Mouse (Mus musculus) forebrain, embryonic 12.5 days (tissue): ENCODE results near the gene Rhbdf1. TPM values are rescaled to one million over a fixed set of nuclear protein-coding genes. Genes with fewer than 3 reads are reported as not detected.

ENCODE experiments used
- ATAC-seq: fragments of 200-750 bp; cut with Nextera tagmentation; 2 replicates; pipeline ENCODE4 v1.8.0; 2017; ENCODE audit warnings: moderate TSS enrichment; ENCODE audit not compliant: low FRiP score
- H3K27ac ChIP-seq: fragments of 300-500 bp; sonication (generic); 2 replicates; pipeline ENCODE4 v1.5.1; 2016; ENCODE audit warnings: mild to moderate bottlenecking
- H3K27me3 ChIP-seq: fragments of 300-500 bp; sonication (generic); 2 replicates; pipeline ENCODE4 v1.6.1; 2016; ENCODE audit warnings: mild to moderate bottlenecking
- H3K36me3 ChIP-seq: fragments of 300-500 bp; sonication (generic); replicated peaks from 2 replicates; pipeline ENCODE4 v1.6.1; 2016; ENCODE audit warnings: mild to moderate bottlenecking
- H3K4me1 ChIP-seq: fragments of 300-500 bp; sonication (generic); 2 replicates; pipeline ENCODE4 v1.6.1; 2016
- H3K4me2 ChIP-seq: fragments of 300-500 bp; sonication (generic); 2 replicates; pipeline ENCODE4 v1.6.1; 2016; ENCODE audit warnings: mild to moderate bottlenecking, moderate library complexity
- H3K4me3 ChIP-seq: fragments of 300-500 bp; sonication (generic); replicated peaks from 2 replicates; pipeline ENCODE4 v1.5.1; 2016; ENCODE audit warnings: mild to moderate bottlenecking
- H3K9ac ChIP-seq: fragments of 300-500 bp; sonication (generic); 2 replicates; pipeline ENCODE4 v1.6.1; 2016; ENCODE audit warnings: mild to moderate bottlenecking
- H3K9me3 ChIP-seq: fragments of 300-500 bp; sonication (generic); 2 replicates; pipeline ENCODE4 v1.6.1; 2016
- WGBS: fragments of 180-500 bp; shearing (Covaris S2); methylation state at CpG from one replicate; pipeline ENCODE4 v1.1.7; 2016; 5-methylcytosine and 5-hydroxymethylcytosine counted together
- polyA plus RNA-seq: library from polyadenylated mRNA; unstranded; fragments of >200 nt; fragmentation: Nextera tagmentation; extraction: Ambion mirVana; gene quantifications from 2 replicates; pipeline ENCODE4 v1.2.1, GENCODE M21; 2016

The Rhbdf1 gene
- polyA plus RNA-seq, 1 experiment from 2014 or later = 18.3 TPM

DNA sequence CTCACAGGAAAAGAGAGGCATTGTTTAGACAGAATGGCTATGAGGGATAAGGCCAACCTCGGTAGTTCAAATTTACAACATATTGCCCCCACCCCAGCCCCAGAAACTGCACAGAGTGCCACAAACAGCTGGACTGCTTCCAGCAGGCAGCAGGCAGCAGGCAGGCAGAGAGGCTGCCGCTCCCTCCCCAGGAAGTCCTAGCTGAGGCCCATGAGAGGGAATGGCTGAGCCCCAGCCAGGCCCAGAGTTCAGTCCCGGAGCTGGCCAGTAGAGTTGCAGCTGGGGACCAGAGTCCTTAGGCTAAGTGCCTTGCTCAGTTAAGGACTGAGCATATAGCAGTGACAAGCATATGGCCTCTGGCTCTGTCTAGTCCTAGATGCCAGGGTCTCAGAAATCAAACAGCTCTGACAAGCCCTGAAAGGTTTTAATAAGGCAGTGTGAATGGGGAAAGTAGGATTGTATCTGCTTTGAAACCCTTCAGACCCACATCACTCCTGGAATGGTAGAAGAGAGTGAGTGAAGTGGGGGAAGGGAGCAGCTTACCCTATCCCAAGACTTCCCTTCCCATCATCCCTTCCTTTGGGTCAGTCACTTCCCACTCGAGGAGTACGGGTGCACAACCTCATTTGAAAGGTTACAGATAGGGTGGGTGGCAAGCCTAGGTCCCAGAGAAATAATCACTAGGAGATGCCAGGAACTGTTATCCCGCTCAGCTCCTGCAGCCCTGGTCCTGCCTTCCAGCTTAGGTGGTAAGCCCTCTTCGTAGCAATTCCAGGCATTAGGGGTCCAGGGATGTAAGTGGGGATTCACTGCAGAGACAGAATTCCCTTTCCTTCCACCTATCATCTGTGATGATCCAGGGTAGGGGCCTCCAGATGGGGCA is 3.4 kb upstream of the Rhbdf1 start:
- Histone ChIP-seq H3K9ac (no peak overlapping the region), H3K27ac (peak overlapping the region; percentile 38; the same call in 1 of the 2 replicates), H3K9me3 (no peaks in the 10 kb centered on the region), H3K4me2 (no peak overlapping the region), H3K4me3 (no peak overlapping the region), H3K36me3 (peaks cover 12% of the 10 kb centered on the region), H3K27me3 (peaks cover 49% of the 10 kb centered on the region), H3K4me1 (peaks cover 32% of the 10 kb centered on the region)
- no peak for ATAC-seq
- 65% methylated on average over 7 of the region's 7 CpGs for WGBS

GRCm38 (mm10) chr11:32224468-32225139 is 2.5 kb upstream of the Rhbdf1 start:
- no peak for ATAC-seq
- peaks cover 7% of the 10 kb centered on the region; the same call in 1 of the 2 replicates for H3K36me3 ChIP-seq
- peaks cover 35% of the 10 kb centered on the region for H3K4me1 ChIP-seq
- H3K9me3 ChIP-seq = no peaks in the 10 kb centered on the region
- 41% methylated on average over 4 of the region's 4 CpGs for WGBS
- H3K4me2 ChIP-seq = no peak overlapping the region
- H3K9ac ChIP-seq = no peak overlapping the region
- peaks cover 55% of the 10 kb centered on the region for H3K27me3 ChIP-seq
- H3K4me3 ChIP-seq = no peak overlapping the region
- 0 out of 2 replicates have a peak overlapping the region, but pooled peaks have one; percentile 38 for H3K27ac ChIP-seq

DNA sequence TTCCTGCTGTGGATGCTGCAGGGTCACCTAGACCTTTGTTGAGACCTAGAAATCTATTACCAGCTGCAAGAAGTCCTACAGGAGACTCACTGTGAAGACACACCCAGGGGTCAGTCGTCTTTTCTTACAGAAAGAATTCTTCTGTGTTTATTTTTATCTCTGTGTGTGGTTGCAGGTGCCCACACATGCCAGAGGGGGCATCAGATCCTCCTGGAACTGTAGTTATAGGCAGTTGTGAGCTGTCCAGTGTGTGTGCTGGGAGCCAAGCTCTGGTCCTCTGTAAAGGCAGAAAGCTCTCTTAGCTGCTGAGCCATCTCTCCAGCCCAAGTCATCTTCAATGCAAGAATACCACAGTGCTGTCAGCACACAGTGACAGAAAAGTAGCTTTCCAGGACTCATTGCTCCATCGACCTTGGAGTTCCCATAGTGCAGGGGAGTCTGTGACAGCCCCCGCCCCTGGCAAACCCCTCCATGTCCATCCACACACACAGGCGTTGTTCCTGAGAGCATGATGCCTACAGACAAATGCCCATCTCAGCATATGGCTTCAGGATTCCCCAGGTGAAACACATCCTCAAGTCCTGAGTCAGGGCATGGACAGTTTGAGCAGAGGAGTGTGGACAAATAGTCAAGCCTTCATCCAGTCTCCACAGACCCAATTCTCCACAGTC is 1.3 kb upstream of the Rhbdf1 start:
- H3K4me2 ChIP-seq = no peak overlapping the region
- no peak overlapping the region for H3K4me3 ChIP-seq
- ATAC-seq = no peak
- WGBS = 73% methylated on average over 4 of the region's 4 CpGs
- H3K27me3 ChIP-seq = peaks cover 55% of the 10 kb centered on the region
- no peak overlapping the region for H3K9ac ChIP-seq
- peaks cover 40% of the 10 kb centered on the region for H3K4me1 ChIP-seq
- H3K9me3 ChIP-seq = no peaks in the 10 kb centered on the region
- no peaks in the 10 kb centered on the region; the same call in 1 of the 2 replicates for H3K36me3 ChIP-seq
- H3K27ac ChIP-seq = no peak overlapping the region

DNA sequence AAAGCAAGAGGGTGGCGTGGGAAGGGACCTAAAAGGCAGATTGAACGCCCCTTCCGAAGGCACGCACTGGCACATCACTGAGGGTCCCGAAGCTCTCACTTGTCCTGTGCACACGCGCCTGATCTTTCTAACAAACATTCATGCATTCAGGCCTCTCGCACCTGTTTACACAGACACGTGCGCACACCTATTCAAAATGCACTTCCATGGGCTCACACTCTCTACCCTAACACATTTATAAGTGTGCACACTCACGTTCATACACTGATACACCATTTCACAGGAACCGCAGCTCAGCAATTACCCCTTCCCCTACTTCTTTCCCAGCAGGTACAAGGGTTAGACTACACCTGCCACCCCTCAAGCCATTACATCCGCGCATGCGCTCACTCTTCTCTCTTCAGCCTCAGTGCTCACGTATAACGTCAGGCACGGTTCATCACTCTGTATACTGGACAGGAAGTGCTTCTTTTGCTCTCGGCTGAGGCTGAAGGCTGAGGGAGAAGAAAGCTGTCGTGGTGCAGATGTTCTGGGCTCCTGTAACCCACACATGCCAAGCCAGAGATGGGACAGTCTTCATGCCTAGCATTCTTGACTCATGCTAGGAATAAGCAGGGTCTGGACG is 582 bp upstream of the Rhbdf1 start:
- H3K9ac ChIP-seq = peak overlapping the region; percentile 81
- no peaks in the 10 kb centered on the region for H3K36me3 ChIP-seq
- ATAC-seq = no peak
- peak overlapping the region; percentile 60 for H3K4me3 ChIP-seq
- H3K4me2 ChIP-seq = peak overlapping the region; percentile 97
- H3K27me3 ChIP-seq = peaks cover 55% of the 10 kb centered on the region
- peaks cover 43% of the 10 kb centered on the region for H3K4me1 ChIP-seq
- WGBS = 7% methylated on average over 21 of the region's 21 CpGs
- no peak overlapping the region for H3K27ac ChIP-seq
- no peaks in the 10 kb centered on the region for H3K9me3 ChIP-seq

GRCm38 (mm10) chr11:32221225-32221950 is 712 bp downstream of the Rhbdf1 start:
- Histone ChIP-seq H3K4me2 (peak overlapping the region; percentile 97), H3K9me3 (no peaks in the 10 kb centered on the region), H3K36me3 (no peaks in the 10 kb centered on the region), H3K9ac (peak overlapping the region; percentile 81), H3K27ac (peak overlapping the region; percentile 57), H3K4me3 (peak overlapping the region; percentile 60), H3K4me1 (peaks cover 32% of the 10 kb centered on the region), H3K27me3 (peaks cover 55% of the 10 kb centered on the region)
- ATAC-seq = peak; percentile 5; the same call in 1 of the 2 replicates
- WGBS = 1% methylated on average over 44 of the region's 46 CpGs

DNA sequence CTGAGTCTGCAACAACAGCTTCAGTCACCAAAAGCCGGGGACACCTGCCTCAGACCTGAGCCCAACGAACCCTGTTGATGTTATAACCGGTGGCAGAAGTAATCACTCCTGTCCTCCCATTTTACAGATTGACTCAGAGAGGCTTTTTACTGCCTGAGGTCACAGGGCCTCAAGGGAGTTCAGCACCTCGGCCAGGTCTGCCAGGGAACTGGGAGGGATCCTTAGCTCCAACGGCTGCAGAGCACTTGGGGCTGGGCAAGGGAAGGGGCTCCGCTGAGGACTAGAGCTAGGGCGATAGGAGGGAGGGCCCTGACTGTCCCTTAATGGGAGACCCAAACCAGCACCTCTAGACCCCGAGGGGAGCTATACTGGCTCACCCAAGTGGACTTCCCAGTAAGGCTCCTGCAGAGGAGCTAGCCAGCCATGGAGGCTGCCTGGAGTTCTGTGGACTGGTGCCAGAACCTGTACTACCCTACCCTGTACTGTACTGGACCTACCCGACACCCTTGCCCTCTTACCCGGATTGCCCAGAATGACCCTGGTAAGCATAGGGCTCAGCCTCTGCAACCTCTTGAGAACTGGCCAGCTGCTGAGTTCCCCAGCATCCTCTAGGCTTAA is 1.4 kb downstream of the Rhbdf1 start:
- Histone ChIP-seq H3K4me3 (peak overlapping the region; percentile 60), H3K9ac (peak overlapping the region; percentile 81; the same call in 1 of the 2 replicates), H3K27ac (no peak overlapping the region), H3K4me1 (peaks cover 32% of the 10 kb centered on the region), H3K36me3 (0 out of 2 replicates have a peak, but pooled peaks cover under 1% of the 10 kb centered on the region), H3K9me3 (no peaks in the 10 kb centered on the region), H3K27me3 (peaks cover 55% of the 10 kb centered on the region), H3K4me2 (peak overlapping the region; percentile 97)
- 33% methylated on average over 10 of the region's 10 CpGs for WGBS
- peak; percentile 5; the same call in 1 of the 2 replicates for ATAC-seq

GRCm38 (mm10) chr11:32219287-32219686 is 2.8 kb downstream of the Rhbdf1 start:
- H3K27me3 ChIP-seq = peaks cover 44% of the 10 kb centered on the region
- no peak overlapping the region for H3K27ac ChIP-seq
- WGBS = 89% methylated on average over 10 of the region's 10 CpGs
- H3K36me3 ChIP-seq = 0 out of 2 replicates have a peak, but pooled peaks cover 6% of the 10 kb centered on the region
- ATAC-seq = no peak
- no peaks in the 10 kb centered on the region for H3K9me3 ChIP-seq
- H3K9ac ChIP-seq = no peak overlapping the region
- H3K4me1 ChIP-seq = peaks cover 32% of the 10 kb centered on the region
- no peak overlapping the region for H3K4me2 ChIP-seq
- no peak overlapping the region for H3K4me3 ChIP-seq

DNA sequence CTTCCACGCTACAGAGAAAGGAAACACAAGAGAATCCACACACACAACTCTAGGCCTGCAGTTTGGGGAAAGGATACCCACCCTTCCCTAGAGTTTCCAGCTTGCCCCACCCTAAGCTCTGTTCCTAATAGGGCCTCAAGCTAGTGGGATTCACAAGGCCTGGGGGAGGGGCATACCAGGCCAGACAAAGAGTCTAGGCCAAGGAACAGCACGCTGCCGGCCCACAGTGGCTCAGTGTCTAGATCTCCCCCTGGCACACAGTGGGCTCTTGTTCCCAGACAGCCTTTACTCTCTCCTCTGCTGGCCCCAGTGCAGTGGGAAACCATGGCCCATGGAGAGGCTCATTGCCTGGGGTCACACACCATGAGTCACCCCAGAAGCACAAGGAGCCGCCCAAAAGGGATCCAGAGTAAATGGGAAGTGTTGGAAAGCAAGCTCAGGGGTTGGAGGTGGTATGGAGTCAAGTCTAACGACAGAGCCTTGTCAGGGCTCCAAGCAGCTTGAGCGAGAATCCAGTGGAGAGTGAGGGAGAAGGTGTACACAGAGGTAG is 3.5 kb downstream of the Rhbdf1 start:
- Histone ChIP-seq H3K9ac (peak overlapping the region; percentile 25; the same call in 1 of the 2 replicates), H3K4me3 (no peak overlapping the region), H3K36me3 (peaks cover 13% of the 10 kb centered on the region; the same call in 1 of the 2 replicates), H3K27ac (no peak overlapping the region), H3K4me2 (no peak overlapping the region), H3K4me1 (peaks cover 32% of the 10 kb centered on the region), H3K9me3 (no peaks in the 10 kb centered on the region), H3K27me3 (peaks cover 37% of the 10 kb centered on the region)
- ATAC-seq = no peak
- 49% methylated on average over 6 of the region's 6 CpGs for WGBS

GRCm38 (mm10) chr11:32216851-32217250 is 5.2 kb downstream of the Rhbdf1 start:
- Histone ChIP-seq H3K4me3 (no peak overlapping the region), H3K9ac (no peak overlapping the region), H3K9me3 (no peaks in the 10 kb centered on the region), H3K36me3 (peaks cover 29% of the 10 kb centered on the region; the same call in 1 of the 2 replicates), H3K4me1 (peaks cover 21% of the 10 kb centered on the region), H3K27ac (no peak overlapping the region), H3K27me3 (peaks cover 20% of the 10 kb centered on the region), H3K4me2 (no peak overlapping the region)
- 22% methylated on average over 8 of the region's 8 CpGs for WGBS
- ATAC-seq = 0 out of 2 replicates have a peak, but pooled peaks have one; percentile 28

GRCm38 (mm10) chr11:32215372-32216162 is 6.5 kb downstream of the Rhbdf1 start:
- H3K4me1 ChIP-seq = peaks cover 12% of the 10 kb centered on the region
- peaks cover 7% of the 10 kb centered on the region for H3K27me3 ChIP-seq
- H3K36me3 ChIP-seq = peaks cover 42% of the 10 kb centered on the region
- 91% methylated on average over 18 of the region's 18 CpGs for WGBS
- H3K9me3 ChIP-seq = no peaks in the 10 kb centered on the region
- H3K27ac ChIP-seq = no peak overlapping the region
- no peak overlapping the region for H3K9ac ChIP-seq
- H3K4me2 ChIP-seq = no peak overlapping the region
- no peak overlapping the region for H3K4me3 ChIP-seq
- no peak for ATAC-seq
